Mouse (Mus musculus): Measurements from ENCODE around the gene Il1b.

DNA sequence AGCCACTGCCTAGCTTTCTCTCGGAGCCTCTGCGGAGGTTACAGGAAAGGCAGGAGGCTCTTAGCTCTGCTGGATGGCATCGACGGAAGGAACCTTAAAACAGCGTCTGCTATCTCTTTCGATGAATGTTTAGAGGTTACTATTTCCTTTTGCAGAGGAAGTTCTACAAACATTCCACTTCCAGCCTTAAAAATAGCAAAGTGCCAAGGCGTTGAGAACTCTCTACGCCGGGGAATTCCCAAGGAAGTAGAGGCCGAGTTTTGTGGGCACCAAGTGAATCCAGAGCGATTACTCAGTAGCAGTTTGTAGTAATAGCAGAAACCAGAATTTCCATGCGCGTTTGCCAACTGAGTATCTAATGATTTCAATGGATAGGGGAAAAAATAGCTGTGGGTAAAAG is 40.4 kb downstream of the Il1b start:
- TF ChIP-seq EP300 (IDR thresholded peaks at IDR 0.05; ENCODE audit: low read depth), result no peak
- TF ChIP-seq CTCF (IDR thresholded peaks at IDR 0.05; ENCODE audit: low read depth), result no peak
